Mouse (Mus musculus) megakaryocyte, adult 5-6 weeks (primary cell): ENCODE data around the gene Ang4. TPM values are rescaled to one million over a fixed set of nuclear protein-coding genes. Genes with fewer than 3 reads are reported as not detected.

ENCODE experiments used
- ATAC-seq: 2 replicates; pipeline ENCODE4 v1.8.0; 2016; ENCODE audit warnings: mild to moderate bottlenecking, inconsistent platforms; ENCODE audit not compliant: poor library complexity, severe bottlenecking
- total RNA-seq, 2 experiments: library from RNA; stranded (forward) in 1 of 2; stranded (reverse) in 1 of 2; fragments of 153-499, 151-499 nt in 1 of 2; fragments of 221-1000, 200-1000 nt in 1 of 2; gene quantifications; 2 replicates each; pipeline versions ENCODE4 v1.2.3 to v1.2.4; 2015 to 2017

Ang4 gene
- not detected in 2 replicates for total RNA-seq (2015)
- total RNA-seq (2017): not detected in 2 replicates

- ATAC-seq: no peak
Measured at GRCm38 (mm10) chr14:51773490-51773889, at the start of gene Ang4. Ang4 (minus strand) TSS chr14:51773590.

GRCm38 (mm10) chr14:51799746-51800145 is 26.4 kb upstream of the Ang4 start, which contains the start of gene AY358078:
AY358078 (plus strand) TSS chr14:51800046.
- no peak for ATAC-seq

GRCm38 (mm10) chr14:51794106-51794505 is 20.7 kb upstream of the Ang4 start:
- ATAC-seq: no peak

- ATAC-seq: 0 out of 2 replicates have a peak, but pooled peaks have one; percentile 15
Measured at GRCm38 (mm10) chr14:51789196-51789595, 15.8 kb upstream of the Ang4 start.

GRCm38 (mm10) chr14:51787061-51787460 is 13.7 kb upstream of the Ang4 start:
- ATAC-seq: no peak

GRCm38 (mm10) chr14:51786335-51786734 is 12.9 kb upstream of the Ang4 start:
- ATAC-seq: no peak

- no peak for ATAC-seq
Measured at GRCm38 (mm10) chr14:51778865-51779481, 5.6 kb upstream of the Ang4 start.

GRCm38 (mm10) chr14:51777791-51778190 is 4.4 kb upstream of the Ang4 start:
- no peak for ATAC-seq

- peak; percentile 75 for ATAC-seq
Measured at GRCm38 (mm10) chr14:51771378-51771777, 2.0 kb downstream of the Ang4 start.

- ATAC-seq: no peak
Measured at GRCm38 (mm10) chr14:51755944-51756343, 17.4 kb downstream of the Ang4 start.

GRCm38 (mm10) chr14:51740347-51741170 is 32.8 kb downstream of the Ang4 start:
- ATAC-seq: no peak

- ATAC-seq: no peak
Measured at GRCm38 (mm10) chr14:51739150-51739993, 34.0 kb downstream of the Ang4 start.

- ATAC-seq: no peak
Measured at GRCm38 (mm10) chr14:51738411-51739149, 34.8 kb downstream of the Ang4 start.

GRCm38 (mm10) chr14:51737967-51738366 is 35.4 kb downstream of the Ang4 start:
- no peak for ATAC-seq

GRCm38 (mm10) chr14:51717083-51717482 is 56.3 kb downstream of the Ang4 start, which contains the start of gene Gm5800:
Gm5800 (minus strand) TSS chr14:51717183.
- no peak for ATAC-seq

Other genes with a start within 250 kb of the Ang4 start
- not detected in 2 replicates for gene Gm5622, start 220.8 kb downstream of the Ang4 start, total RNA-seq (2015)
- gene Gm5622, start 220.8 kb downstream of the Ang4 start, total RNA-seq (2017): not detected in 2 replicates
- not detected in 2 replicates for gene Gm17175, start 199.5 kb downstream of the Ang4 start, total RNA-seq (2015)
- gene Gm17175, start 199.5 kb downstream of the Ang4 start, total RNA-seq (2017): not detected in 2 replicates
- not detected in 2 replicates for gene Gm17174, start 181.5 kb downstream of the Ang4 start, total RNA-seq (2015)
- gene Gm17174, start 181.5 kb downstream of the Ang4 start, total RNA-seq (2017): not detected in 2 replicates
- gene Gm17078, start 162.3 kb downstream of the Ang4 start, total RNA-seq (2015): not detected in 2 replicates
- not detected in 2 replicates for gene Gm17078, start 162.3 kb downstream of the Ang4 start, total RNA-seq (2017)
- not detected in 2 replicates for gene Gm4181, start 137.9 kb downstream of the Ang4 start, total RNA-seq (2015)
- not detected in 2 replicates for gene Gm4181, start 137.9 kb downstream of the Ang4 start, total RNA-seq (2017)
- gene Gm17079, start 78.1 kb downstream of the Ang4 start, total RNA-seq (2015): not detected in 2 replicates
- not detected in 2 replicates for gene Gm17079, start 78.1 kb downstream of the Ang4 start, total RNA-seq (2017)
- not detected in 2 replicates for gene Gm5800, start 56.4 kb downstream of the Ang4 start, total RNA-seq (2015)
- gene Gm5800, start 56.4 kb downstream of the Ang4 start, total RNA-seq (2017): not detected in 2 replicates
- gene AY358078, start 26.5 kb upstream of the Ang4 start, total RNA-seq (2015): not detected in 2 replicates
- gene AY358078, start 26.5 kb upstream of the Ang4 start, total RNA-seq (2017): not detected in 2 replicates
- 69.3 and 75.6 TPM in 2 replicates for gene Ear6, start 80.1 kb upstream of the Ang4 start, total RNA-seq (2015)
- gene Ear6, start 80.1 kb upstream of the Ang4 start, total RNA-seq (2017): 89.1 and 124 TPM in 2 replicates
- 6.2 and 11.7 TPM in 2 replicates for gene Mettl17, start 111.3 kb upstream of the Ang4 start, total RNA-seq (2015)
- 6.3 and 11.1 TPM in 2 replicates for gene Mettl17, start 111.3 kb upstream of the Ang4 start, total RNA-seq (2017)
- 0.07 TPM in 1 of 2 replicates, not detected in the other for gene Slc39a2, start 119.3 kb upstream of the Ang4 start, total RNA-seq (2015)
- 0.18 and 0.20 TPM in 2 replicates for gene Slc39a2, start 119.3 kb upstream of the Ang4 start, total RNA-seq (2017)
- 0.36 and 1.5 TPM in 2 replicates for gene Ndrg2, start 140.6 kb upstream of the Ang4 start, total RNA-seq (2015)
- gene Ndrg2, start 140.6 kb upstream of the Ang4 start, total RNA-seq (2017): not detected in 2 replicates
- not detected in 2 replicates for gene Tppp2, start 144.8 kb upstream of the Ang4 start, total RNA-seq (2015)
- gene Tppp2, start 144.8 kb upstream of the Ang4 start, total RNA-seq (2017): not detected in 2 replicates
- not detected in 2 replicates for gene Rnase13, start 149.2 kb upstream of the Ang4 start, total RNA-seq (2015)
- gene Rnase13, start 149.2 kb upstream of the Ang4 start, total RNA-seq (2017): not detected in 2 replicates
- 1.7 and 2.6 TPM in 2 replicates for gene Arhgef40, start 211.1 kb upstream of the Ang4 start, total RNA-seq (2015)
- gene Arhgef40, start 211.1 kb upstream of the Ang4 start, total RNA-seq (2017): 2.2 and 5.1 TPM in 2 replicates
- gene Tmem253, start 242.1 kb upstream of the Ang4 start, total RNA-seq (2015): not detected in 2 replicates
- gene Tmem253, start 242.1 kb upstream of the Ang4 start, total RNA-seq (2017): not detected in 2 replicates
- gene Zfp219, start 247.1 kb upstream of the Ang4 start, total RNA-seq (2015): 3.7 and 4.4 TPM in 2 replicates
- 4.7 and 5.1 TPM in 2 replicates for gene Zfp219, start 247.1 kb upstream of the Ang4 start, total RNA-seq (2017)